Mouse (Mus musculus) kidney, adult 2 months (tissue): ENCODE measurements around the gene Pbx2.

Source experiments
- CTCF ChIP-seq: fragments of 200-500 bp; conservative IDR thresholded peaks from 2 replicates; pipeline ENCODE4 v1.5.1; 2011; ENCODE audit warnings: low read depth, mild to moderate bottlenecking, control low read depth, low read length, moderate library complexity, mixed read lengths; ENCODE audit not compliant: insufficient read depth, insufficient read length
- POLR2A ChIP-seq: fragments of 200-500 bp; IDR thresholded peaks from one replicate; pipeline ENCODE4 v1.6.1; 2011; ENCODE audit warnings: low read depth, low read length, control low read depth

DNA sequence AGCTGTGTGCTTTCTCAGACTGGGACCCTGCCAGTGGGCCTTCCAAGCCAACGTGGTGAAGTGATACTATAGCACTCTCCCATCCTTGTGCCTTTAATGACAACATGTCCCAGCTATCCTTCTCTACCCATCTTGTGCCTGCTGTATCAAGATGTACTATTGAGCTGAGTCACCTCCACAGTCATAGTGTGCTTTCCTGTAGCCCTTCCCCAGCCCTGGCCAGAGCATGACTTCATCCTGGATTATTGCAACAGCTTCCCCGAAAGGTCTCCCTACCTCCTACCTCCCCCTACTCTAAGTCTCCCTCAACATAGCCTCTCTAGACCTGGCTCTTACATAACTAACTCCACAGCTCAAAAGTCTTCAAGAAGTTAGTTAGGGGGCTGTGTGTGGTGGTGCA, 44.6 kb downstream of the Pbx2 start:
- no peak for TF ChIP-seq CTCF
- TF ChIP-seq POLR2A, result no peak
